Comparison of ENCODE assay signal across 9 mouse cellular contexts in the genomic region with DNA sequence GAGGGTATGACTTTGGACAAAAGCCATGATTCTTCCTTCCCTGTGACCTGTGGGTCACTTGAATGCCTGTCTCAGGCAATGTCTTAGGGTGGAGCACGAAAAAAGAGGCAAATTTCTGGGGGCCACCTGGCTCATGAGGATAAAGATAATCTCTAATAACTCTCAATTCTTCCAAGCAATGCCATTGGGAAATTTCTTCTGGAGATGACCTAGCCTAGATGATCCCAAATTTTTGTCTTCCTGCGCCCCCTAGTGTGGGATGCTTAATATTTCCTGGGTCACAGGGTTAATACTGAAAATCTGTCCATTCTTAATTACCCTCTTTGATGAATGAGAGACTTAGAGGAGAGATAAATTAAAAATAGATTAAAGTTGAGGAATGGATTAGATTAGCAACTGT.
DNase-seq lines count a peak whose midpoint lies in the region; ATAC-seq and TF ChIP-seq lines count a peak whose summit lies in the region.
"Had no signal": no experiment of that assay in that cellular context is flagged by ENCODE, and none has a peak within 500 bp of the region (broad histone marks: within the 10 kb centered on the region; RNA-seq: fewer than 3 reads in every experiment).

No protein-coding gene starts in this region.

- no peaks in the 10 kb centered on the region for H3K36me3 ChIP-seq in liver, embryonic 12.5 days
- H3K36me3 ChIP-seq in hindbrain, embryonic 10.5 days = no peaks in the 10 kb centered on the region
- no peaks in the 10 kb centered on the region for H3K36me3 ChIP-seq in lung, postnatal 0 days (ENCODE audit: insufficient read depth, low read length)
- H3K36me3 ChIP-seq: limb, embryonic 13.5 days had no signal

- peak; percentile 72 for TF ChIP-seq CTCF in Patski (IDR thresholded peaks at IDR 0.05)
- TF ChIP-seq CTCF in lung, postnatal 0 days (IDR thresholded peaks at IDR 0.05) = peak; percentile 81

- H3K27ac ChIP-seq in liver, embryonic 12.5 days = no peak overlapping the region
- no peak overlapping the region for H3K27ac ChIP-seq in hindbrain, embryonic 10.5 days
- no peak overlapping the region for H3K27ac ChIP-seq in lung, postnatal 0 days (ENCODE audit: low read length)
- H3K27ac ChIP-seq: limb, embryonic 13.5 days had no signal

- peak; percentile 31 for DNase-seq in liver
- DNase-seq in Patski (ENCODE audit: low read depth, low spot score) = no peak
- DNase-seq in cerebellum, postnatal 10 days = peak; percentile 86 to 90
- peak; percentile 45 for DNase-seq in hindbrain, embryonic 10.5 days (ENCODE audit: low spot score)
- DNase-seq in lung, postnatal 0 days (ENCODE audit: low spot score) = peak; percentile 76
- peak; percentile 47 for DNase-seq in thymus, postnatal 4 days
- DNase-seq in right cerebral cortex, adult 18-20 months = no peak

- H3K4me3 ChIP-seq in liver, embryonic 12.5 days = no peak overlapping the region
- no peak overlapping the region for H3K4me3 ChIP-seq in hindbrain, embryonic 10.5 days
- H3K4me3 ChIP-seq in lung, postnatal 0 days (ENCODE audit: low read depth, low read length) = no peak overlapping the region
- H3K4me3 ChIP-seq: limb, embryonic 13.5 days had no signal

- no peaks in the 10 kb centered on the region for H3K27me3 ChIP-seq in liver, embryonic 12.5 days (replicated peaks)
- H3K27me3 ChIP-seq in Patski = no peaks in the 10 kb centered on the region
- no peaks in the 10 kb centered on the region for H3K27me3 ChIP-seq in hindbrain, embryonic 10.5 days (ENCODE audit: insufficient read depth, poor library complexity, severe bottlenecking)
- H3K27me3 ChIP-seq in lung, postnatal 0 days (replicated peaks; ENCODE audit: insufficient read depth, low read length) = no peaks in the 10 kb centered on the region

- H3K9me3 ChIP-seq in liver, embryonic 12.5 days (replicated peaks) = no peaks in the 10 kb centered on the region
- no peaks in the 10 kb centered on the region for H3K9me3 ChIP-seq in hindbrain, embryonic 10.5 days
- H3K9me3 ChIP-seq in lung, postnatal 0 days (ENCODE audit: low read length) = no peaks in the 10 kb centered on the region
- H3K9me3 ChIP-seq: limb, embryonic 13.5 days had no signal

- no peak for TF ChIP-seq EP300 in lung, postnatal 0 days (IDR thresholded peaks at IDR 0.05)

- no peaks in the 10 kb centered on the region for H3K4me1 ChIP-seq in liver, embryonic 12.5 days
- peaks cover 9% of the 10 kb centered on the region; the same call in 1 of the 2 replicates for H3K4me1 ChIP-seq in hindbrain, embryonic 10.5 days (replicated peaks)
- H3K4me1 ChIP-seq in lung, postnatal 0 days (ENCODE audit: insufficient read depth, low read depth, low read length) = no peaks in the 10 kb centered on the region
- H3K4me1 ChIP-seq: limb, embryonic 13.5 days had no signal

- WGBS in liver, embryonic 12.5 days (ENCODE audit: insufficient replicate concordance) = 8% methylated on average over 2 of the region's 2 CpGs
- 12% methylated on average over 2 of the region's 2 CpGs for WGBS in hindbrain, embryonic 10.5 days
- 2% methylated on average over 2 of the region's 2 CpGs for WGBS in lung, postnatal 0 days

- POLR2A ChIA-PET in Patski (lab: Charles Lee) = no interaction called here

- no peak overlapping the region for H3K4me2 ChIP-seq in liver, embryonic 12.5 days
- H3K4me2 ChIP-seq in lung, postnatal 0 days (replicated peaks; ENCODE audit: low read depth, low read length) = no peak overlapping the region
- H3K4me2 ChIP-seq: limb, embryonic 13.5 days had no signal

- CTCF ChIA-PET in Patski (lab: Charles Lee) = interaction anchor here (0.8 to 1.2 kb wide), 5 partner anchors 11 to 643 kb away, joined by 3 to 4 read pairs (median 4); no protein-coding TSS in a partner anchor

- in situ Hi-C loops in Patski (cut with MboI; ENCODE audit: low pct_unique_long_range_greater_than_20kb) = loop anchor here (5.0 to 10.0 kb wide), 3 partner anchors 124 to 648 kb away; a partner anchor contains a TSS

- H3K9ac ChIP-seq in liver, embryonic 12.5 days = no peak overlapping the region
- no peak overlapping the region for H3K9ac ChIP-seq in lung, postnatal 0 days (replicated peaks; ENCODE audit: low read depth)
- H3K9ac ChIP-seq: limb, embryonic 13.5 days had no signal

- ATAC-seq in liver, embryonic 12.5 days = no peak
- peak; percentile 47 for ATAC-seq in Patski
- ATAC-seq in lung, postnatal 0 days = peak; percentile 53

Comparison
In these comparisons a context has a peak if more than half of its experiments do, and no peak if none do; other contexts are left out.
1. DNase-seq: peak in liver (single experiment), cerebellum, postnatal 10 days (2 of 2), hindbrain, embryonic 10.5 days (single experiment), lung, postnatal 0 days (single experiment) and thymus, postnatal 4 days (single experiment); none in Patski (single experiment) and right cerebral cortex, adult 18-20 months (single experiment).